Mouse (Mus musculus): Measurements from ENCODE around the gene Fam222b.

- TF ChIP-seq CTCF (IDR thresholded peaks at IDR 0.05; ENCODE audit: insufficient read depth, low read length): no peak
- TF ChIP-seq POLR2A (IDR thresholded peaks at IDR 0.05; ENCODE audit: borderline replicate concordance, extremely low read depth, low read depth, low read length): no peak
Observed at GRCm38 (mm10) chr11:78118467-78118866, 24.0 kb downstream of the Fam222b start.
